Mouse (Mus musculus) liver, embryonic 18 days (tissue): ENCODE results near the gene Odf3l2. TPM values are rescaled to one million over a fixed set of nuclear protein-coding genes. Genes with fewer than 3 reads are reported as not detected.

Experiments
- polyA plus RNA-seq: library from polyadenylated mRNA; depleted of rRNA; stranded (reverse); fragments of >200 nt; gene quantifications from 2 replicates; pipeline ENCODE4 v1.2.3, GENCODE M21; 2012; rRNA removed

The Odf3l2 gene
- not detected in 2 replicates for polyA plus RNA-seq

DNA sequence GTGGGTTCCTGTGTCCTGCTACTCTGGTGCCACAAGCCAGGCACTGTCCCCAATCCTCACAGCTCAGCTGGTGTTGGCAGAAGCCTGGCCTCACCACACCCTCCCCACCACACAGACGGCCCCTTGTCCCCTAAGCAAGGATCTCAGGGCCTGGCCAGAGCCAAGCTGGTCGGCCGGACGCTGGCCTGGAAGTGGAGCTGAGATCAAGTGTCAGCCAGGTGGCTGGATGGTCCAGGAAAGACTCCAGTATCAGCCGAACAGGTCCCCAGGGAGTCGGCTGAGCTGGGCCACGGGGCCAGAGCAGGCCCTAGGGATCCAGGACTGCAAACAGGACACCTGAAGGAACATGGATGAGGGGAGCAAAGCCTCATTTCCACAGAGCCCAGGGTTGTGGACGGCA lies at the start of gene Odf3l2:
TSS of gene Odf3l2 (minus strand) at position 28 of the 400 bp plus-strand sequence.

DNA sequence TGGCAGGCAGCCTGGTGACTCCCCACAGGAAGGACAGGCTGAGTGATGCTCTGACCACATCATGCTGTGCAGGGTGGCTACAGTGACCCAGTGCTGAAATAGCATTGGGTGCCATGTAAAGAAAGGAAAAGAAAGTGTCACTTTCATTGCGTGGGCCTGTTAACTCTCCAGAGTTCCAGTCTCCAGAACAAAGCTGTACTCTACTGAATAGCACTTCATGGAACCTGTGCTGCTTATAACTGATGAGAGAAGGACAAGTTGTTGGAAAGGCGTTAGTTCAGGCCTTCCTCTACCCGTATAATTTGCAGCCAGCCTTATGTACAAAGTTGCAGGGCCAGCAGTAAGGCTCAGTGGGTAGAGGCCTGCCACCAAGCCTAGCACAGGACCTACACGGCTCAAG lies 43.2 kb upstream of the Odf3l2 start, which contains the start of gene Gzmm:
TSS of gene Gzmm (plus strand) at position 301 of the 400 bp plus-strand sequence.

GRCm38 (mm10) chr10:79681591-79682245 lies 36.2 kb upstream of the Odf3l2 start, which contains the start of gene Cdc34:
TSS of gene Cdc34 (plus strand) at chr10:79682195.

GRCm38 (mm10) chr10:79668771-79669575 lies 23.4 kb upstream of the Odf3l2 start, which contains the start of gene Tpgs1:
TSS of gene Tpgs1 (plus strand) at chr10:79669369.

GRCm38 (mm10) chr10:79664131-79664665 lies 18.7 kb upstream of the Odf3l2 start, which contains the start of gene Madcam1:
TSS of gene Madcam1 (plus strand) at chr10:79664559.

DNA sequence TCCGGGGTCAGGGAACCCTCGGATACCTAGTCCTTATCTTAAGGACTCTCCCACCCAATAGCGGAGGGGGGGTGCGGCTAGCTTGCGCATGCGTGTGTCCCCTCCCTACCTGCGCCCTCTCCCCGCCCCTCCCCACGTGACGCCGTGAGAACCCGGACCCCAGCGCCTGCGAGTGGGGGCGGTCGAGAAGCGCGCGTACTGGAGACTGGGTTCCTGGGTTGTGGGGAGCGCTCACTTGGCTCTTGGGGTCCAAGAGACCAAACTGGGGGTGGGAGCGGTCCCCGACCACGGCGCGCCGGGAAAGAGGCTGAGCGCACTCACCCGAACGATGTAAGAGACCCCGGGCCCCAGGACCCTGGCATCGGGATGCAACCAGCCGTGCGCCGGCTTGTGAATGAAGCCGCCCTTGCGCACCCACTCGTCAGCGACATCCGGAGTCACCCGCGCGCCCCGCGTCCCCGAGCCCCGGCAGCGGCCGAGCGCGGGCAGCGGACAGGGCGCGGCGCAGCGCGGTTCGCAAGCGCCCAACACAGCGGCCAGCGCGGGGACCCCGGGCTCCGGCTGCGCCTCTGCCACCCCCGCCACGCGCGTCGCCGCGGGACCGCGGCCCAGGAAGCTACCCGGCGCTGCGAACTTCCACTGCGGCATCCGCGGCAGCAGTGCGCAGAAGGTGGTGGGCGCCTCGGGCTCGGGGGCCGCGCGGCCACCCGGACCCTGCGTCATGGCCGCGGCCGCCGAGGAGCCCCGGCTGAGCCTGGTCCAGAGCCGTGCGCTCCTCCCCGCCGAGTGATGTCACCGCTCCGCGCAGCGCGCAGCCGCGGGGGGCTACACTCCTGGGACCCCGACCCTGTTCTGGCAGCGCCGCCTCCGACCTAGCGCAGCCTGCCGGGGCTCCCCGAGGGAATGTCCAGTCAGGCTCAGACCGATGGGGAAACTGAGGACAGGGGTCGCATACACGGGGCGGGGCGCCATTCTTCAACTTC lies 8.1 kb downstream of the Odf3l2 start, which contains the start of gene Shc2:
TSS of gene Shc2 (minus strand) at position 791 of the 983 bp plus-strand sequence.

GRCm38 (mm10) chr10:79613578-79614304 lies 31.8 kb downstream of the Odf3l2 start, which contains the start of gene C2cd4c:
TSS of gene C2cd4c (minus strand) at chr10:79614025.

Other genes with a start within 250 kb of the Odf3l2 start
- not detected in 2 replicates for gene Vmn2r83, start 177.0 kb downstream of the Odf3l2 start, polyA plus RNA-seq
- 15.1 and 15.9 TPM in 2 replicates for gene Plpp2, start 111.9 kb downstream of the Odf3l2 start, polyA plus RNA-seq
- gene Mier2, start 90.5 kb downstream of the Odf3l2 start, polyA plus RNA-seq = 20.0 and 25.1 TPM in 2 replicates
- gene Theg, start 58.4 kb downstream of the Odf3l2 start, polyA plus RNA-seq = not detected in 2 replicates
- gene C2cd4c, start 31.7 kb downstream of the Odf3l2 start, polyA plus RNA-seq = 0.03 and 0.06 TPM in 2 replicates
- 0.26 and 0.30 TPM in 2 replicates for gene Shc2, start 7.8 kb downstream of the Odf3l2 start, polyA plus RNA-seq
- 0.08 and 0.18 TPM in 2 replicates for gene Madcam1, start 18.8 kb upstream of the Odf3l2 start, polyA plus RNA-seq
- 14.3 and 15.9 TPM in 2 replicates for gene Tpgs1, start 23.6 kb upstream of the Odf3l2 start, polyA plus RNA-seq
- 75.1 and 80.8 TPM in 2 replicates for gene Cdc34, start 36.5 kb upstream of the Odf3l2 start, polyA plus RNA-seq
- 0.06 and 0.12 TPM in 2 replicates for gene Gzmm, start 43.3 kb upstream of the Odf3l2 start, polyA plus RNA-seq
- 793 and 830 TPM in 2 replicates for gene Bsg, start 58.8 kb upstream of the Odf3l2 start, polyA plus RNA-seq
- 0.08 and 0.09 TPM in 2 replicates for gene Hcn2, start 70.9 kb upstream of the Odf3l2 start, polyA plus RNA-seq
- 13.3 and 17.5 TPM in 2 replicates for gene Polrmt, start 100.8 kb upstream of the Odf3l2 start, polyA plus RNA-seq
- not detected in 2 replicates for gene Fgf22, start 109.3 kb upstream of the Odf3l2 start, polyA plus RNA-seq
- 36.8 and 38.6 TPM in 2 replicates for gene Rnf126, start 121.2 kb upstream of the Odf3l2 start, polyA plus RNA-seq
- 2.6 TPM in 2 replicates for gene Fstl3, start 131.5 kb upstream of the Odf3l2 start, polyA plus RNA-seq
- 3.3 and 4.4 TPM in 2 replicates for gene Prss57, start 145.2 kb upstream of the Odf3l2 start, polyA plus RNA-seq
- 4.8 and 5.8 TPM in 2 replicates for gene Palm, start 147.8 kb upstream of the Odf3l2 start, polyA plus RNA-seq
- 0.59 and 0.99 TPM in 2 replicates for gene Misp, start 175.3 kb upstream of the Odf3l2 start, polyA plus RNA-seq
- gene Ptbp1, start 208.7 kb upstream of the Odf3l2 start, polyA plus RNA-seq = 104 and 111 TPM in 2 replicates
- gene Prtn3, start 228.7 kb upstream of the Odf3l2 start, polyA plus RNA-seq = 200 and 257 TPM in 2 replicates
- gene Plppr3, start 228.9 kb upstream of the Odf3l2 start, polyA plus RNA-seq = 5.6 and 9.0 TPM in 2 replicates
- 103 and 130 TPM in 2 replicates for gene Elane, start 240.5 kb upstream of the Odf3l2 start, polyA plus RNA-seq
- 0.08 and 0.12 TPM in 2 replicates for gene Cfd, start 245.1 kb upstream of the Odf3l2 start, polyA plus RNA-seq